Mouse (Mus musculus): ENCODE data around the gene Diaph2.

- TF ChIP-seq CTCF (IDR thresholded peaks at IDR 0.05; ENCODE audit: control insufficient read depth, insufficient read depth, insufficient replicate concordance, low read depth, low read length) = no peak
- TF ChIP-seq POLR2A (IDR thresholded peaks at IDR 0.05; ENCODE audit: control insufficient read depth, low read depth, low read length) = peak; percentile 52
These were observed at the start of gene Diaph2 for GRCm38 (mm10) chrX:129749571-129750061.

Measured in testis, adult 2 months (tissue).